Comparison of ENCODE assay signal across 16 mouse cellular contexts in the genomic region with DNA sequence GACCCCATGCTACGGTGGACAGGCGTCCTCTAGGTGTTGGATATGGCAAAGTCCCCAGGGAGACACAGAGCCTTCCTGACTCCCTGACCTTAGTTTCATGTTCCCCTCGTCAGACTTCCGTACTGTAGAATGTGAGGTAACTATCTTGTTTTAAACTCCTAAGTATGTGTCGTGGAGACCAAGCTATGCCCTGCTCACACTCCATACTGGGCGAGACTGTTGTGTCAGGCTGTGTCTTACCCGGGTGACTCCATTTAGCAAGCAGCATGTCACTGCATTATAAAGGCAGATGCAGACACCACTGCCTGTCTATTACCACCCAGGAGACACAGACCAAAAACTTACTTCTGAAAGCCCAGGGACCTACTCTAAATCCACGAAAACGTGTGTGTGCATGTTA.
"Had no signal": no experiment of that assay in that cellular context is flagged by ENCODE, and none has a peak within 500 bp of the region (broad histone marks: within the 10 kb centered on the region; RNA-seq: fewer than 3 reads in every experiment).

No protein-coding gene starts in this region.

- H3K27ac ChIP-seq: neural tube, embryonic 13.5 days; neural tube, embryonic 15.5 days; stomach, embryonic 15.5 days; stomach, postnatal 0 days had no signal

- H3K4me2 ChIP-seq: neural tube, embryonic 13.5 days; neural tube, embryonic 15.5 days; stomach, embryonic 15.5 days had no signal

- H3K9ac ChIP-seq: neural tube, embryonic 13.5 days; neural tube, embryonic 15.5 days; stomach, embryonic 15.5 days had no signal

- H3K4me3 ChIP-seq: neural tube, embryonic 13.5 days; neural tube, embryonic 15.5 days; stomach, embryonic 15.5 days had no signal

- DNase-seq: retina, postnatal 1 day; right cerebral cortex, adult 18-20 months; right cerebral cortex, postnatal 14 days; right cerebral cortex, postnatal 25 days; right cerebral cortex, postnatal 4 days; spleen, adult 18-20 months; thymus, adult 18-20 months; thymus, adult 2 months; thymus, postnatal 14 days; thymus, postnatal 25 days; thymus, postnatal 36 days; thymus, postnatal 4 days had no signal

- H3K36me3 ChIP-seq: neural tube, embryonic 13.5 days; neural tube, embryonic 15.5 days; stomach, embryonic 15.5 days had no signal

- H3K27me3 ChIP-seq: stomach, embryonic 15.5 days had no signal

- H3K9me3 ChIP-seq: neural tube, embryonic 13.5 days; neural tube, embryonic 15.5 days; stomach, embryonic 15.5 days had no signal
